Mouse (Mus musculus): Measurements from ENCODE around the gene Gria1.

DNA sequence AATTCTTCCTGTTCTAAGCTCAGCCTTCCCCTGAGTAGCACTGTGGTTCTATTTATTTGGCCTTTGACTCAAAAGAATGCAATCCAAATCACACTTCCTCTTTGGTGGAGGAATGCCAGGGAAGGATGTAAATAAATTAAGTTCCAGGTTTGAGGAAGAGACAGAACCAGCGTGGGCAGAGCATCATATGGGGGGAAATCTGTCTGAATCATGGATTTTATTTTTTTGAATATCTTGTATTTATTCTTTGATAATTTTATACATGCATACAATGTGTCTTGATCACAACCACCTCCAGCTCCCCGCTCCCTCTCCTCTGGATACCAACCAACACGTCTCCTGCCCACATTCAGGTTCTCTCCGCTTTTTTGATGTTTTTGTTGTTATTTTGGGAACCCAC lies 312.9 kb downstream of the Gria1 start:
- TF ChIP-seq POLR2A (IDR thresholded peaks at IDR 0.05; ENCODE audit: insufficient read length, low read depth) (no peak), POLR2AphosphoS2 (IDR thresholded peaks at IDR 0.05; ENCODE audit: insufficient read length, low read depth) (no peak), USF1 (IDR thresholded peaks at IDR 0.05; ENCODE audit: low read depth) (no peak), SRF (IDR thresholded peaks at IDR 0.05; ENCODE audit: control insufficient read depth, insufficient read length, low read depth) (no peak), MYOG (IDR thresholded peaks at IDR 0.05; ENCODE audit: control insufficient read depth in 1 of 3, insufficient read depth in 1 of 3, insufficient read length in 2 of 3, low read depth in 2 of 3) (no peak), MAX (IDR thresholded peaks at IDR 0.05; ENCODE audit: low read depth) (no peak), CEBPB (IDR thresholded peaks at IDR 0.05; ENCODE audit: insufficient read depth, poor library complexity, severe bottlenecking) (no peak), TCF12 (IDR thresholded peaks at IDR 0.05; ENCODE audit: insufficient read depth, poor library complexity, severe bottlenecking) (no peak)
